Comparison of ENCODE assay signal across 8 mouse cellular contexts in genomic region chr1:156204656-156205131, GRCm38 (mm10). TPM values are rescaled to one million over a fixed set of nuclear protein-coding genes. Genes with fewer than 3 reads are reported as not detected.
DNase-seq lines count a peak whose midpoint lies in the region; ATAC-seq lines count a peak whose summit lies in the region.

TSS of gene Fam163a (minus strand) at chr1:156205026.

- peaks cover 61% of the 10 kb centered on the region for H3K27me3 ChIP-seq in hindbrain, embryonic 10.5 days (ENCODE audit: insufficient read depth, poor library complexity, severe bottlenecking)
- H3K27me3 ChIP-seq in neural tube, embryonic 14.5 days (ENCODE audit: control insufficient read depth, insufficient read depth, low read length), result peaks cover 12% of the 10 kb centered on the region; the same call in 1 of the 2 replicates

- H3K27ac ChIP-seq in hindbrain, embryonic 10.5 days, result peak within 1 kb of the TSS; percentile 82
- peak within 1 kb of the TSS; percentile 34; the same call in 1 of the 2 replicates for H3K27ac ChIP-seq in neural tube, embryonic 14.5 days (ENCODE audit: low read depth, low read length)

- peak within 1 kb of the TSS; percentile 58 for H3K4me3 ChIP-seq in hindbrain, embryonic 10.5 days
- peak within 1 kb of the TSS; percentile 40 for H3K4me3 ChIP-seq in neural tube, embryonic 14.5 days (ENCODE audit: low read depth, low read length)

- no peaks in the 10 kb centered on the region for H3K36me3 ChIP-seq in hindbrain, embryonic 10.5 days
- H3K36me3 ChIP-seq in neural tube, embryonic 14.5 days (ENCODE audit: control insufficient read depth, insufficient read depth, low read length), result no peaks in the 10 kb centered on the region

- peak within 1 kb of the TSS; percentile 48 for H3K9ac ChIP-seq in neural tube, embryonic 14.5 days (replicated peaks; ENCODE audit: low read depth, low read length)

- peak within 1 kb of the TSS; percentile 78 for H3K4me2 ChIP-seq in neural tube, embryonic 14.5 days (ENCODE audit: low read depth, low read length)

- WGBS in hindbrain, embryonic 10.5 days, result under 1% methylated on average over 44 of the region's 44 CpGs
- WGBS in neural tube, embryonic 14.5 days, result under 1% methylated on average over 44 of the region's 44 CpGs

- DNase-seq in layer of hippocampus, adult 18-20 months (ENCODE audit: low spot score in 2 of 2), result peak in 1 of 2 experiments; percentile 20
- no peak for DNase-seq in layer of hippocampus, adult 9-10 months (ENCODE audit: low spot score)
- DNase-seq in brain, adult 2 months (ENCODE audit: low read depth, low spot score), result peak; percentile 47
- peak; percentile 61 for DNase-seq in hindbrain, embryonic 10.5 days (ENCODE audit: low spot score)
- DNase-seq in layer of hippocampus, postnatal 36 days, result no peak
- no peak for DNase-seq in gastrocnemius, postnatal 10 days
- DNase-seq in testis, postnatal 10 days (ENCODE audit: low spot score), result no peak

- 0 out of 2 replicates have a peak, but pooled peaks cover 2% of the 10 kb centered on the region for H3K9me3 ChIP-seq in hindbrain, embryonic 10.5 days
- H3K9me3 ChIP-seq in neural tube, embryonic 14.5 days (ENCODE audit: control insufficient read depth, low read length), result no peaks in the 10 kb centered on the region

- ATAC-seq in neural tube, embryonic 14.5 days (ENCODE audit: low read depth), result peak; percentile 84

- peaks cover 29% of the 10 kb centered on the region for H3K4me1 ChIP-seq in hindbrain, embryonic 10.5 days (replicated peaks)
- H3K4me1 ChIP-seq in neural tube, embryonic 14.5 days (ENCODE audit: control insufficient read depth, insufficient read depth, low read length), result peaks cover 4% of the 10 kb centered on the region

RNA-seq across cellular contexts. Expression of gene Fam163a, which starts in this region (rescaled TPM):
- 10 to 100 TPM; 13.6 to 14.1 TPM for total RNA-seq in layer of hippocampus, adult 18-20 months (2021)
- 4.9 and 7.7 TPM in 2 replicates for polyA plus RNA-seq in hindbrain, embryonic 10.5 days (2016; fragmentation: Nextera tagmentation; extraction: Ambion mirVana)
- total RNA-seq in layer of hippocampus, postnatal 36 days (2021), result 10 to 100 TPM; 15.5 to 17.3 TPM
- polyA plus RNA-seq in neural tube, embryonic 14.5 days (2014; fragmentation: Nextera tagmentation; extraction: Ambion mirVana), result 4.9 and 5.0 TPM in 2 replicates
- total RNA-seq in gastrocnemius, postnatal 10 days (2021), result under 1 TPM; 0.05 to 0.07 TPM

Comparison
In these comparisons a context has a peak if more than half of its experiments do, and no peak if none do; other contexts are left out.
1. RNA of gene Fam163a (total RNA-seq): 15.5 to 17.3 TPM in layer of hippocampus, postnatal 36 days and 13.6 to 14.1 TPM in layer of hippocampus, adult 18-20 months; 0.05 to 0.07 TPM in gastrocnemius, postnatal 10 days; every median in the first group is over 10 times any median in the second.
2. DNase-seq: peak in brain, adult 2 months (single experiment) and hindbrain, embryonic 10.5 days (single experiment); none in layer of hippocampus, adult 9-10 months (single experiment), layer of hippocampus, postnatal 36 days (0 of 2), gastrocnemius, postnatal 10 days (single experiment) and testis, postnatal 10 days (single experiment).